8 mouse cellular contexts compared by ENCODE assay signal in genomic region chr10:121365781-121366272, GRCm38 (mm10). TPM values are rescaled to one million over a fixed set of nuclear protein-coding genes. Genes with fewer than 3 reads are reported as not detected.
A peak's percentile ranks its signal among the peaks of the same experiment; 100 is the strongest.
DNase-seq lines count a peak whose midpoint lies in the region; ATAC-seq and TF ChIP-seq lines count a peak whose summit lies in the region.

No protein-coding gene starts in this region.

- peaks cover 28% of the 10 kb centered on the region for H3K4me1 ChIP-seq in E14TG2a.4 (replicated peaks; ENCODE audit: low read depth, low read length)
- H3K4me1 ChIP-seq in forebrain, embryonic 10.5 days, result peaks cover 30% of the 10 kb centered on the region
- H3K4me1 ChIP-seq in hindbrain, embryonic 16.5 days (ENCODE audit: control insufficient read depth, insufficient read depth, low read depth, low read length), result peaks cover 17% of the 10 kb centered on the region
- peaks cover 43% of the 10 kb centered on the region for H3K4me1 ChIP-seq in liver, embryonic 15.5 days (replicated peaks)
- H3K4me1 ChIP-seq in neural tube, embryonic 14.5 days (ENCODE audit: control insufficient read depth, insufficient read depth, low read length), result peaks cover 7% of the 10 kb centered on the region; the same call in 1 of the 2 replicates

- H3K27me3 ChIP-seq in E14TG2a.4 (ENCODE audit: insufficient read depth, low read length), result peaks cover 26% of the 10 kb centered on the region
- H3K27me3 ChIP-seq in forebrain, embryonic 10.5 days (ENCODE audit: poor library complexity, severe bottlenecking), result no peaks in the 10 kb centered on the region
- H3K27me3 ChIP-seq in hindbrain, embryonic 16.5 days (replicated peaks; ENCODE audit: control insufficient read depth, insufficient read depth, low read length), result no peaks in the 10 kb centered on the region
- H3K27me3 ChIP-seq in liver, embryonic 15.5 days, result no peaks in the 10 kb centered on the region
- no peaks in the 10 kb centered on the region for H3K27me3 ChIP-seq in neural tube, embryonic 14.5 days (ENCODE audit: control insufficient read depth, insufficient read depth, low read length)

- no peak for ATAC-seq in hindbrain, embryonic 16.5 days
- ATAC-seq in liver, embryonic 15.5 days (ENCODE audit: insufficient read depth), result peak; percentile 6; the same call in 1 of the 2 replicates
- no peak for ATAC-seq in neural tube, embryonic 14.5 days (ENCODE audit: low read depth)

- TF ChIP-seq CTCF in E14TG2a.4 (conservative IDR thresholded peaks at IDR 0.05; ENCODE audit: low read length), result no peak

- DNase-seq in 416B (ENCODE audit: low read depth), result peak; percentile 90
- no peak for DNase-seq in forebrain, embryonic 10.5 days (ENCODE audit: extremely low spot score, low spot score)
- DNase-seq in cerebellum, adult 11 months, result no peak
- DNase-seq in urinary bladder, postnatal 14 days (ENCODE audit: low spot score), result no peak

- H3K4me3 ChIP-seq in E14TG2a.4 (replicated peaks; ENCODE audit: low read length), result peak overlapping the region; percentile 93
- H3K4me3 ChIP-seq in forebrain, embryonic 10.5 days, result peak overlapping the region; percentile 99
- H3K4me3 ChIP-seq in hindbrain, embryonic 16.5 days (ENCODE audit: low read length), result peak overlapping the region; percentile 99
- peak overlapping the region; percentile 86 for H3K4me3 ChIP-seq in liver, embryonic 15.5 days (replicated peaks)
- H3K4me3 ChIP-seq in neural tube, embryonic 14.5 days (ENCODE audit: low read depth, low read length), result peak overlapping the region; percentile 79

- peak overlapping the region; percentile 95 for H3K9ac ChIP-seq in hindbrain, embryonic 16.5 days (ENCODE audit: low read depth, low read length)
- peak overlapping the region; percentile 82 for H3K9ac ChIP-seq in liver, embryonic 15.5 days
- H3K9ac ChIP-seq in neural tube, embryonic 14.5 days (replicated peaks; ENCODE audit: low read depth, low read length), result peak overlapping the region; percentile 69; the same call in 1 of the 2 replicates

- no peaks in the 10 kb centered on the region for H3K9me3 ChIP-seq in E14TG2a.4 (ENCODE audit: low read length)
- H3K9me3 ChIP-seq in forebrain, embryonic 10.5 days, result no peaks in the 10 kb centered on the region
- no peaks in the 10 kb centered on the region for H3K9me3 ChIP-seq in hindbrain, embryonic 16.5 days (ENCODE audit: control insufficient read depth, low read length)
- no peaks in the 10 kb centered on the region for H3K9me3 ChIP-seq in liver, embryonic 15.5 days (replicated peaks)
- H3K9me3 ChIP-seq in neural tube, embryonic 14.5 days (ENCODE audit: control insufficient read depth, low read length), result no peaks in the 10 kb centered on the region

- H3K27ac ChIP-seq in forebrain, embryonic 10.5 days, result no peak overlapping the region
- no peak overlapping the region for H3K27ac ChIP-seq in hindbrain, embryonic 16.5 days (ENCODE audit: low read depth, low read length)
- H3K27ac ChIP-seq in liver, embryonic 15.5 days (replicated peaks), result peak overlapping the region; percentile 74
- H3K27ac ChIP-seq in neural tube, embryonic 14.5 days (ENCODE audit: low read depth, low read length), result no peak overlapping the region

- peak overlapping the region; percentile 87 for H3K4me2 ChIP-seq in hindbrain, embryonic 16.5 days (ENCODE audit: low read length)
- H3K4me2 ChIP-seq in liver, embryonic 15.5 days, result peak overlapping the region; percentile 100
- peak overlapping the region; percentile 85 for H3K4me2 ChIP-seq in neural tube, embryonic 14.5 days (ENCODE audit: low read depth, low read length)

- WGBS in forebrain, embryonic 10.5 days, result 12% methylated on average over 9 of the region's 9 CpGs
- WGBS in hindbrain, embryonic 16.5 days, result 13% methylated on average over 9 of the region's 9 CpGs
- WGBS in liver, embryonic 15.5 days (ENCODE audit: insufficient replicate concordance), result 2% methylated on average over 9 of the region's 9 CpGs
- 20% methylated on average over 9 of the region's 9 CpGs for WGBS in neural tube, embryonic 14.5 days

- H3K36me3 ChIP-seq in E14TG2a.4 (ENCODE audit: insufficient read depth, low read length), result peaks cover 16% of the 10 kb centered on the region
- peaks cover 30% of the 10 kb centered on the region for H3K36me3 ChIP-seq in forebrain, embryonic 10.5 days (replicated peaks)
- H3K36me3 ChIP-seq in hindbrain, embryonic 16.5 days (ENCODE audit: control insufficient read depth, insufficient read depth, low read length), result peaks cover 4% of the 10 kb centered on the region
- H3K36me3 ChIP-seq in liver, embryonic 15.5 days (replicated peaks), result peaks cover 9% of the 10 kb centered on the region
- no peaks in the 10 kb centered on the region for H3K36me3 ChIP-seq in neural tube, embryonic 14.5 days (ENCODE audit: control insufficient read depth, insufficient read depth, low read length)

RNA-seq across cellular contexts. Expression of gene Gns, which starts 0.9 kb away (rescaled TPM):
- 34.9 and 37.6 TPM in 2 replicates for polyA plus RNA-seq in forebrain, embryonic 10.5 days (2016; fragmentation: Nextera tagmentation; extraction: Ambion mirVana)
- 39.7 and 43.1 TPM in 2 replicates for polyA plus RNA-seq in hindbrain, embryonic 16.5 days (2015; fragmentation: Nextera tagmentation; extraction: Ambion mirVana)
- polyA plus RNA-seq in liver, embryonic 15.5 days (2015; fragmentation: Nextera tagmentation; extraction: Ambion mirVana), result 16.9 and 18.7 TPM in 2 replicates
- 50.3 and 59.9 TPM in 2 replicates for polyA plus RNA-seq in neural tube, embryonic 14.5 days (2014; fragmentation: Nextera tagmentation; extraction: Ambion mirVana)

RNA-seq across cellular contexts. Expression of gene Tbc1d30, which starts 14.7 kb away (rescaled TPM):
- polyA plus RNA-seq in forebrain, embryonic 10.5 days (2016; fragmentation: Nextera tagmentation; extraction: Ambion mirVana), result 1.5 and 1.6 TPM in 2 replicates
- polyA plus RNA-seq in hindbrain, embryonic 16.5 days (2015; fragmentation: Nextera tagmentation; extraction: Ambion mirVana), result 16.6 and 19.5 TPM in 2 replicates
- 0.31 and 0.36 TPM in 2 replicates for polyA plus RNA-seq in liver, embryonic 15.5 days (2015; fragmentation: Nextera tagmentation; extraction: Ambion mirVana)
- polyA plus RNA-seq in neural tube, embryonic 14.5 days (2014; fragmentation: Nextera tagmentation; extraction: Ambion mirVana), result 27.2 and 31.4 TPM in 2 replicates
